Mouse (Mus musculus): ENCODE results near the gene Gabarap. TPM values are rescaled to one million over a fixed set of nuclear protein-coding genes. Genes with fewer than 3 reads are reported as not detected.

The Gabarap gene
- total and polyA plus RNA-seq, 2 experiments, result 175 to 430 TPM

DNA sequence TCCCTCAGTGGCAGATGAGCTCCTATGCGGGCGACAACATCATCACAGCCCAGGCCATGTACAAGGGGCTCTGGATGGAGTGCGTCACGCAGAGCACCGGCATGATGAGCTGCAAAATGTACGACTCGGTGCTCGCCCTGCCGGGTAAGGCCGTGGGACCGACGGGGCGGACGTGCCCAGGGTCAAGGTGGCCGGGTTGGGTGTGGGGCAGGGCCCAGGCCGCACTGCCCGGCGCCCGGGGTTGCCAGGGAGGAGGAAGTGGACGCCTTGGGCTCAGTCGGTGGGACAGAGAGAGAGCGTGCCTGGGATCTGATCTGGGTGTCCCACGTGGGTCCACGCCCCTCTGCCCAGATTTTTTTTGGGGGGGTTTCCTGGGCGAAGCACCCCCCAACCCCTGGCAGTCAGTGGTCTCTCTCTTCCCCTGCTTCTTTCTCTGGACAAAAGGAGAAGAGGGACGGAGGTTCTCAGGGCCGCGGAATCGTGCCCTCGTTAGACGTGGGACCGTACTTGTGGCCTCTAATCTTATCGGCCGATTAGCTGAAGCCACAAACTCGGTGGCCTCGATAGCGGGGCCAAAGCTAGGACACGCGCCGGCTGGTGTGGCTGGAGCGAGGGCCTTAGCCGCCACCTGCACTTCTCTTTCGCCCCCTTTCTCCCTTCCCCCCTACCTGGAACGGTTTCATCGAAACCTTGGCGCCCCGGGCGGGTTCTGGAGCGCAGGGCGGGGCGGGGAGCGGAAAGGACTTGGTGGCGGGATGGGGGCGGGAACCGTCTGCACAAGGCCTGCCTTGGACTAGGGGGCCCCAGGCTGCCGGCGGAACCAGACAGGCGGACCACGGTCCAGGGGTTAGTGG is 24.7 kb upstream of the Gabarap start:
- Histone ChIP-seq H3K9ac (ENCODE audit: low read depth, low read length) (no peak overlapping the region), H3K36me3 (ENCODE audit: control insufficient read depth, insufficient read depth, low read length) (peaks cover 2% of the 10 kb centered on the region; the same call in 1 of the 2 replicates), H3K4me3 (ENCODE audit: insufficient read depth, low read depth, low read length) (peak overlapping the region; percentile 29; the same call in 1 of the 2 replicates), H3K4me1 (ENCODE audit: control insufficient read depth, insufficient read depth, low read length) (0 out of 2 replicates have a peak, but pooled peaks cover 3% of the 10 kb centered on the region), H3K27ac (replicated peaks; ENCODE audit: insufficient read depth, low read depth, low read length) (no peak overlapping the region), H3K79me2 (ENCODE audit: control insufficient read depth, insufficient read depth, low read length) (no peaks in the 10 kb centered on the region), H3K27me3 (ENCODE audit: control insufficient read depth, insufficient read depth, low read length) (peaks cover 12% of the 10 kb centered on the region)
- DNase-seq (ENCODE audit: extremely low read depth, low read depth, low spot score), result no peak
- 5% methylated on average over 59 of the region's 59 CpGs for WGBS
- TF ChIP-seq CTCF (IDR thresholded peaks at IDR 0.05; ENCODE audit: low read depth, low read length), result no peak
- TF ChIP-seq POLR2A (IDR thresholded peaks at IDR 0.05; ENCODE audit: extremely low read depth, insufficient read depth, low read length), result no peak

DNA sequence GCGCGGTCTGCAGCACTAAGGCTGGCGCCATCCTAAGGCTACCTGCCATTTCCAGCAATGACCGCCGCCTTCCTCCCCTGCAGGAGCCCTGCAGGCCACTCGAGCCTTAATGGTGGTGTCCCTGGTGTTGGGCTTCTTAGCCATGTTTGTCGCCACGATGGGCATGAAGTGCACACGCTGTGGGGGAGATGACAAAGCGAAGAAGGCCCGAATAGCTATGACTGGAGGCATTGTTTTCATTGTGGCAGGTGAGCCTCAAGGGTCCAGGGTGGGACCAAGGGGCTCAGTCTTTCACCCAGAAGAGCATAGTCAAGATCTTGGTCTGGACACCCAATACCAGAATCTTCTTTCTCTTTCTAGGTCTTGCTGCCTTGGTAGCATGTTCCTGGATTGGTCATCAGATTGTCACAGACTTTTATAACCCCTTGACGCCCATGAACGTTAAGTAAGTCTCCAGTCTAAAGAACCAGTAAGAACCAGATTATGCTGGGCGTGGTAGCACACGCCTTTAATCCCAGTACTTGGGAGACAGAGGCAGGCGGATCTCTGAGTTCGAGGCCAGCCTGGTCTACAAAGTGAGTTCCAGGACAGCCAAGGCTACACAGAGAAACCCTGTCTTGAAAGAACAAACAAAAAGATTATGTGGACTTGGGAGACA is 24.0 kb upstream of the Gabarap start:
- H3K27me3 ChIP-seq (ENCODE audit: control insufficient read depth, insufficient read depth, low read length), result peaks cover 12% of the 10 kb centered on the region
- H3K79me2 ChIP-seq (ENCODE audit: control insufficient read depth, insufficient read depth, low read length), result no peaks in the 10 kb centered on the region
- TF ChIP-seq POLR2A (IDR thresholded peaks at IDR 0.05; ENCODE audit: extremely low read depth, insufficient read depth, low read length) (no peak), CTCF (IDR thresholded peaks at IDR 0.05; ENCODE audit: low read depth, low read length) (no peak)
- no peak overlapping the region for H3K27ac ChIP-seq (replicated peaks; ENCODE audit: insufficient read depth, low read depth, low read length)
- H3K9ac ChIP-seq (ENCODE audit: low read depth, low read length), result no peak overlapping the region
- WGBS, result 43% methylated on average over 17 of the region's 17 CpGs
- DNase-seq (ENCODE audit: extremely low read depth, low read depth, low spot score), result no peak
- peaks cover 5% of the 10 kb centered on the region; the same call in 1 of the 2 replicates for H3K36me3 ChIP-seq (ENCODE audit: control insufficient read depth, insufficient read depth, low read length)
- H3K4me3 ChIP-seq (ENCODE audit: insufficient read depth, low read depth, low read length), result peak overlapping the region; percentile 29; the same call in 1 of the 2 replicates
- H3K4me1 ChIP-seq (ENCODE audit: control insufficient read depth, insufficient read depth, low read length), result 0 out of 2 replicates have a peak, but pooled peaks cover 3% of the 10 kb centered on the region

DNA sequence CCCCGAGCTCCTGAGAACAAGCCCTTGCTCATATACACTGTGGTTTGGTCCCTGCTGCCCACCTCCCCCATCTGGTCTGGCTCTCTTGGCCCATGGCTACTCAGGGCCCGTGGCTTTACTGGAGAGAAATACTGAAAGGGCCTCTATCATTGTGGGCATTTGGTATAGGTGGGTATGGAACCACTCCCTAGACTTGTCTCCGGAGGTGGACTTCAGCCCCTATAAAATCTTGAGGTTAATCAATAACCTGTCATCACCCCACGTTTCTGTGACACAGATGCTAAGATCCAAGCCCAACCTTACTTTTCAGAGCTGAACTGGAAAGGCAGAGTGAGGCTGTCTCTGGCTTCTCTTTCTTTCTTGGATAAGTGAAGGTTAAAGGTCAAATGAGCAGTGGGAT is 22.1 kb upstream of the Gabarap start:
- H3K4me3 ChIP-seq (ENCODE audit: insufficient read depth, low read depth, low read length), result no peak overlapping the region
- H3K79me2 ChIP-seq (ENCODE audit: control insufficient read depth, insufficient read depth, low read length), result no peaks in the 10 kb centered on the region
- H3K27me3 ChIP-seq (ENCODE audit: control insufficient read depth, insufficient read depth, low read length), result peaks cover 12% of the 10 kb centered on the region
- no peak for TF ChIP-seq CTCF (IDR thresholded peaks at IDR 0.05; ENCODE audit: low read depth, low read length)
- no peak for TF ChIP-seq POLR2A (IDR thresholded peaks at IDR 0.05; ENCODE audit: extremely low read depth, insufficient read depth, low read length)
- H3K36me3 ChIP-seq (ENCODE audit: control insufficient read depth, insufficient read depth, low read length), result peaks cover 13% of the 10 kb centered on the region; the same call in 1 of the 2 replicates
- no peak overlapping the region for H3K9ac ChIP-seq (ENCODE audit: low read depth, low read length)
- WGBS, result 55% methylated on average over 4 of the region's 4 CpGs
- 0 out of 2 replicates have a peak, but pooled peaks cover 3% of the 10 kb centered on the region for H3K4me1 ChIP-seq (ENCODE audit: control insufficient read depth, insufficient read depth, low read length)
- DNase-seq (ENCODE audit: extremely low read depth, low read depth, low spot score), result no peak
- H3K27ac ChIP-seq (replicated peaks; ENCODE audit: insufficient read depth, low read depth, low read length), result no peak overlapping the region

DNA sequence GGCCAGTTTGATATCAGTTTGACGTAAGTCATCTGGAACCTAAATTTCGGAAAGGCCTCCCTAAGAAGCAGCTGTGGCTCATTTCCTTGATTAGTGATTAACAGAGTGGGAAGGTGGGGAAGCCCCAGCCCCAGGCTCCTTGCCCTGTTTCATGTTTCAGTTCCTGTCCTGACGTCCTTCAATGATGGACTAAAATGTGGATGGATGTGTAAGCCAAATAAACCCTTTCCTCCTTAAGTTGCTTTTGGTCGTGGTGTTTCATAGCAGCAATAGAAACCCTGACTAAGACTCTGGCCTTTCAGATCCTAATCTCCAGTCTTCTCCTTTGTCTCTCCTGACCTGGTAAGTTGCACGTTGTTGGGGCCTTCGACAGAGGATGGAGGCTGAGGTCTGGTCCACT is 20.7 kb upstream of the Gabarap start:
- H3K27ac ChIP-seq (replicated peaks; ENCODE audit: insufficient read depth, low read depth, low read length), result no peak overlapping the region
- peaks cover 23% of the 10 kb centered on the region for H3K36me3 ChIP-seq (ENCODE audit: control insufficient read depth, insufficient read depth, low read length)
- 0 out of 2 replicates have a peak, but pooled peaks cover 3% of the 10 kb centered on the region for H3K4me1 ChIP-seq (ENCODE audit: control insufficient read depth, insufficient read depth, low read length)
- H3K9ac ChIP-seq (ENCODE audit: low read depth, low read length), result no peak overlapping the region
- WGBS, result 86% methylated on average over 6 of the region's 6 CpGs
- no peak for DNase-seq (ENCODE audit: extremely low read depth, low read depth, low spot score)
- TF ChIP-seq POLR2A (IDR thresholded peaks at IDR 0.05; ENCODE audit: extremely low read depth, insufficient read depth, low read length) (no peak), CTCF (IDR thresholded peaks at IDR 0.05; ENCODE audit: low read depth, low read length) (no peak)
- H3K4me3 ChIP-seq (ENCODE audit: insufficient read depth, low read depth, low read length), result no peak overlapping the region
- H3K27me3 ChIP-seq (ENCODE audit: control insufficient read depth, insufficient read depth, low read length), result peaks cover 11% of the 10 kb centered on the region
- H3K79me2 ChIP-seq (ENCODE audit: control insufficient read depth, insufficient read depth, low read length), result no peaks in the 10 kb centered on the region

DNA sequence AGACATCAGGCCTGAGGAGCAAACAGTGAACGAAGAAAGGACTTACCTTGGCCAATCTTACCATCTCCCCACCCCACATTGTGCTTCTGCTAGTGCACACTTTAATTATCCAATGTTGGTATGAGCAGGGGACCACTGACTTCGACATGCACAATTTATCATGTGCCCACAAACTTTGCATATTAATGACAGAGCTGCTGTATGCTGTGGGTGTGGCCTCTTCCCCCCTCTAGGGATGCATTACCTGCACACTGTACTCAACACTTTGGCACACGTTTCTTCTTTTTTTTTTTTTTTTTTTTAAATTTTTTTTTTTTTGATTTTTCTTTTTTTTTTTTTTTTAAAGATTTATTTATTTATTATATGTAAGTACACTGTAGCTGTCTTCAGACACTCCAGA is 20.2 kb upstream of the Gabarap start:
- Histone ChIP-seq H3K27ac (replicated peaks; ENCODE audit: insufficient read depth, low read depth, low read length) (no peak overlapping the region), H3K27me3 (ENCODE audit: control insufficient read depth, insufficient read depth, low read length) (peaks cover 8% of the 10 kb centered on the region), H3K9ac (ENCODE audit: low read depth, low read length) (no peak overlapping the region), H3K4me3 (ENCODE audit: insufficient read depth, low read depth, low read length) (no peak overlapping the region), H3K79me2 (ENCODE audit: control insufficient read depth, insufficient read depth, low read length) (no peaks in the 10 kb centered on the region), H3K4me1 (ENCODE audit: control insufficient read depth, insufficient read depth, low read length) (0 out of 2 replicates have a peak, but pooled peaks cover 3% of the 10 kb centered on the region), H3K36me3 (ENCODE audit: control insufficient read depth, insufficient read depth, low read length) (peaks cover 23% of the 10 kb centered on the region)
- no peak for DNase-seq (ENCODE audit: extremely low read depth, low read depth, low spot score)
- TF ChIP-seq CTCF (IDR thresholded peaks at IDR 0.05; ENCODE audit: low read depth, low read length), result no peak
- TF ChIP-seq POLR2A (IDR thresholded peaks at IDR 0.05; ENCODE audit: extremely low read depth, insufficient read depth, low read length), result no peak
- 89% methylated on average over 3 of the region's 3 CpGs for WGBS

Measured in liver, adult 2 months (tissue).